Mouse (Mus musculus) neural tube, embryonic 13.5 days (tissue): ENCODE measurements around the gene Gm9040. TPM values are rescaled to one million over a fixed set of nuclear protein-coding genes. Genes with fewer than 3 reads are reported as not detected.
"Not testable (repeated sequence)": the region's sequence is repeated elsewhere in the genome, so short reads cannot be mapped to it uniquely, and the experiment has no call there.

Source experiments
- ATAC-seq: fragments of 200-750 bp; cut with Nextera tagmentation; 2 replicates; pipeline ENCODE4 v1.8.0; 2017; ENCODE audit warnings: low read depth, mild to moderate bottlenecking, moderate TSS enrichment, moderate library complexity
- H3K27ac ChIP-seq: fragments of 300-500 bp; sonication (generic); replicated peaks from 2 replicates; pipeline ENCODE4 v1.5.1; 2015; ENCODE audit warnings: moderate library complexity, mild to moderate bottlenecking, inconsistent platforms
- H3K27me3 ChIP-seq: fragments of 300-500 bp; sonication (generic); 2 replicates; pipeline ENCODE4 v1.6.1; 2015; ENCODE audit warnings: mild to moderate bottlenecking, inconsistent platforms
- H3K36me3 ChIP-seq: fragments of 300-500 bp; sonication (generic); 2 replicates; pipeline ENCODE4 v1.6.1; 2015; ENCODE audit warnings: mild to moderate bottlenecking, inconsistent platforms
- H3K4me1 ChIP-seq: fragments of 300-500 bp; sonication (generic); replicated peaks from 2 replicates; pipeline ENCODE4 v1.6.1; 2015; ENCODE audit warnings: inconsistent platforms
- H3K4me2 ChIP-seq: fragments of 300-500 bp; sonication (generic); 2 replicates; pipeline ENCODE4 v1.6.1; 2015; ENCODE audit warnings: inconsistent platforms, mild to moderate bottlenecking, moderate library complexity
- H3K4me3 ChIP-seq: fragments of 300-500 bp; sonication (generic); 2 replicates; pipeline ENCODE4 v1.5.1; 2015; ENCODE audit warnings: mild to moderate bottlenecking, inconsistent platforms
- H3K9ac ChIP-seq: fragments of 300-500 bp; sonication (generic); 2 replicates; pipeline ENCODE4 v1.6.1; 2015; ENCODE audit warnings: moderate library complexity, mild to moderate bottlenecking, inconsistent platforms
- H3K9me3 ChIP-seq: fragments of 300-500 bp; sonication (generic); 2 replicates; pipeline ENCODE4 v1.6.1; 2016; ENCODE audit warnings: inconsistent platforms
- whole genome bisulfite sequencing: fragments of 180-500 bp; shearing (Covaris S2); methylation state at CpG from one replicate; pipeline ENCODE4 v1.1.7; 2015; 5-methylcytosine and 5-hydroxymethylcytosine counted together
- polyA plus RNA-seq: library from polyadenylated mRNA; unstranded; fragments of >200 nt; fragmentation: Nextera tagmentation; extraction: Ambion mirVana; gene quantifications from 2 replicates; pipeline ENCODE4 v1.2.1, GENCODE M21; 2015

Gm9040 gene
- polyA plus RNA-seq, 1 experiment from 2014 or later: not detected

DNA sequence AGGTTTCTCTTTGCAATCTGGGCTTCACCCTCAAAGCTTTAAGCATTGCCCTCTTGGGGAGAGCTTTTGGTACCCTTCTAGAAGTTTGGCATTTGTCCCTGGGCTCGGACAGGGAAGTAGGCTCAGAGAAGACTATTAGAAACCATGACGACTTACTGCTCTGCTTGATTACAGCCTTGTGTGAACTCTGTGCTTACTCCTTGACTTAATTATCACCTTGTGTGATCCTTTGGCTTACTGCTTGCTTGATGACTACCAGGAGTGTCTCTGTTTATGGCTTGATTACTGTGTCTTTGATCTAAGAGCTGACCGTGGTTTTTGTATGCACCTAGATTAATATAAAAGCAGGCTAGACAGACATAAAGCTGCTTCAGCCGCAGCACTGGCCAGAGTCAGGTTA, 48.7 kb downstream of the Gm9040 start:
- H3K27ac ChIP-seq, H3K27me3 ChIP-seq, H3K4me2 ChIP-seq, H3K9ac ChIP-seq, H3K36me3 ChIP-seq, H3K9me3 ChIP-seq, H3K4me1 ChIP-seq, H3K4me3 ChIP-seq, ATAC-seq: not testable (repeated sequence)
- no CpG with 5 or more reads among the region's 4 CpGs for WGBS

Other genes with a start within 250 kb of the Gm9040 start
- gene Mdm1, start 185.2 kb downstream of the Gm9040 start, polyA plus RNA-seq: 28.8 and 32.2 TPM in 2 replicates
- gene Il22, start 122.0 kb downstream of the Gm9040 start, polyA plus RNA-seq: not detected in 2 replicates
- gene Gm32717, start 86.2 kb downstream of the Gm9040 start, polyA plus RNA-seq: 0.26 and 0.35 TPM in 2 replicates
- 0.26 and 0.35 TPM in 2 replicates for gene Gm32802, start 68.3 kb downstream of the Gm9040 start, polyA plus RNA-seq
- not detected in 2 replicates for gene Iltifb, start 31.9 kb downstream of the Gm9040 start, polyA plus RNA-seq
- not detected in 2 replicates for gene Gm9044, start 5.4 kb upstream of the Gm9040 start, polyA plus RNA-seq
- gene Gm9045, start 10.9 kb upstream of the Gm9040 start, polyA plus RNA-seq: not detected in 2 replicates
- not detected in 2 replicates for gene Gm9046, start 16.3 kb upstream of the Gm9040 start, polyA plus RNA-seq
- not detected in 2 replicates for gene Gm9048, start 21.7 kb upstream of the Gm9040 start, polyA plus RNA-seq
- gene Gm9049, start 27.1 kb upstream of the Gm9040 start, polyA plus RNA-seq: not detected in 2 replicates
- gene Ifng, start 114.1 kb upstream of the Gm9040 start, polyA plus RNA-seq: not detected in 2 replicates